ENCODE assay signal across 25 mouse cellular contexts in the genomic region with DNA sequence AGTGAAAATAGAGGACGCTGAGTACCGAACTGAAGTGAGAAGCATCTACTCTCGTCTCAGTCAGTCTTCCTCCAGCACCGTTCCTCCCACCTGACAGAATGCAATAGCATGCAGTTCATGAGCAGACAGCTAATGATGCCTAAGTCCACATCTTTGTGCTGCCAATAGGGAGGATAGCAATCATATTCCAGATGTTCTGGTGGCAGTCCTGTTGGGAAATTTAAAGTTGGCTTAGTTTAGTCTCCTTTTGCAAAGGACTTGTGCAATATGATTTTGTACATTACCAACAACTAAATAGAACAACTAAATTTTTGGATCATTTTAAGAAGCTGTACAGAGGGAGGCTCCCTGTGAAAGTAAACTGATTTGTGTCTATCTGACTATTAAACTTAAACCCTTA. TPM values are rescaled to one million over a fixed set of nuclear protein-coding genes. Genes with fewer than 3 reads are reported as not detected.
DNase-seq lines count a peak whose midpoint lies in the region; ATAC-seq and TF ChIP-seq lines count a peak whose summit lies in the region.
"Had no signal": no experiment of that assay in that cellular context is flagged by ENCODE, and none has a peak within 500 bp of the region (broad histone marks: within the 10 kb centered on the region; RNA-seq: fewer than 3 reads in every experiment).

No protein-coding gene starts in this region.

- H3K4me1 ChIP-seq in lung, postnatal 0 days (ENCODE audit: insufficient read depth, low read depth, low read length): peaks cover 3% of the 10 kb centered on the region; the same call in 1 of the 2 replicates
- H3K4me1 ChIP-seq in lung, adult 2 months (ENCODE audit: control insufficient read depth, insufficient read depth, low read length): peaks cover 9% of the 10 kb centered on the region; the same call in 1 of the 2 replicates
- peaks cover 13% of the 10 kb centered on the region for H3K4me1 ChIP-seq in midbrain, embryonic 11.5 days (ENCODE audit: control insufficient read depth, insufficient read depth, low read length)

- H3K4me2 ChIP-seq in lung, postnatal 0 days (replicated peaks; ENCODE audit: low read depth, low read length): no peak overlapping the region
- no peak overlapping the region for H3K4me2 ChIP-seq in midbrain, embryonic 11.5 days
- H3K4me2 ChIP-seq: embryonic facial prominence, embryonic 13.5 days; embryonic facial prominence, embryonic 15.5 days; forebrain, embryonic 12.5 days had no signal

- no peak for TF ChIP-seq CTCF in lung, postnatal 0 days (IDR thresholded peaks at IDR 0.05)
- TF ChIP-seq CTCF in lung, adult 2 months (IDR thresholded peaks at IDR 0.05; ENCODE audit: insufficient read depth, low read length): no peak

- TF ChIP-seq POLR2A in lung, adult 2 months (IDR thresholded peaks at IDR 0.05; ENCODE audit: borderline replicate concordance, extremely low read depth, low read depth, low read length): no peak

- H3K9me3 ChIP-seq in lung, postnatal 0 days (ENCODE audit: low read length): no peaks in the 10 kb centered on the region
- no peaks in the 10 kb centered on the region for H3K9me3 ChIP-seq in midbrain, embryonic 11.5 days (ENCODE audit: control insufficient read depth, low read length)
- H3K9me3 ChIP-seq: embryonic facial prominence, embryonic 13.5 days; embryonic facial prominence, embryonic 15.5 days; forebrain, embryonic 10.5 days; forebrain, embryonic 12.5 days had no signal

- 0 out of 2 replicates have a peak, but pooled peaks have one; percentile 46 for TF ChIP-seq EP300 in lung, postnatal 0 days (IDR thresholded peaks at IDR 0.05)

- H3K36me3 ChIP-seq in lung, postnatal 0 days (ENCODE audit: insufficient read depth, low read length): no peaks in the 10 kb centered on the region
- H3K36me3 ChIP-seq in midbrain, embryonic 11.5 days (ENCODE audit: control insufficient read depth, insufficient read depth, low read length): no peaks in the 10 kb centered on the region
- H3K36me3 ChIP-seq: embryonic facial prominence, embryonic 13.5 days; embryonic facial prominence, embryonic 15.5 days; forebrain, embryonic 12.5 days had no signal

- no peak overlapping the region for H3K9ac ChIP-seq in lung, postnatal 0 days (replicated peaks; ENCODE audit: low read depth)
- no peak overlapping the region for H3K9ac ChIP-seq in midbrain, embryonic 11.5 days (ENCODE audit: low read length)
- H3K9ac ChIP-seq: embryonic facial prominence, embryonic 13.5 days; embryonic facial prominence, embryonic 15.5 days; forebrain, embryonic 12.5 days had no signal

- H3K4me3 ChIP-seq in lung, postnatal 0 days (ENCODE audit: low read depth, low read length): no peak overlapping the region
- no peak overlapping the region for H3K4me3 ChIP-seq in lung, adult 2 months (replicated peaks; ENCODE audit: extremely low read depth, low read depth, low read length)
- H3K4me3 ChIP-seq in midbrain, embryonic 11.5 days (ENCODE audit: low read depth, low read length): no peak overlapping the region
- H3K4me3 ChIP-seq: embryonic facial prominence, embryonic 13.5 days; embryonic facial prominence, embryonic 15.5 days; erythroblast, embryonic 14.5 days; forebrain, embryonic 10.5 days; forebrain, embryonic 12.5 days had no signal

- 0 out of 2 replicates have a peak overlapping the region, but pooled peaks have one; percentile 4 for H3K27ac ChIP-seq in lung, postnatal 0 days (ENCODE audit: low read length)
- H3K27ac ChIP-seq in midbrain, embryonic 11.5 days (ENCODE audit: low read depth, low read length): no peak overlapping the region
- H3K27ac ChIP-seq: embryonic facial prominence, embryonic 13.5 days; embryonic facial prominence, embryonic 15.5 days; forebrain, embryonic 10.5 days; forebrain, embryonic 12.5 days had no signal

- peak; percentile 23 for DNase-seq in kidney, adult 9 months
- no peak for DNase-seq in kidney, adult 18-20 months
- peak; percentile 73 for DNase-seq in lung, postnatal 0 days (ENCODE audit: low spot score)
- no peak for DNase-seq in lung, adult 2 months
- DNase-seq in adipocyte (ENCODE audit: low spot score): peak; percentile 67
- no peak for DNase-seq in midbrain, embryonic 11.5 days (ENCODE audit: low spot score, missing footprints)
- DNase-seq: adrenal gland, adult 2 months; adrenal gland, postnatal 10 days; adrenal gland, postnatal 25 days; cerebellum, adult 11 months; cerebellum, adult 18-20 months; cerebellum, adult 8-10 months; cerebellum, adult 9-11 months; cerebellum, postnatal 14 days; cerebellum, postnatal 36 days; embryo, embryonic 11 days had no signal

- ATAC-seq in lung, postnatal 0 days: no peak
- no peak for ATAC-seq in midbrain, embryonic 11.5 days (ENCODE audit: low FRiP score)
- ATAC-seq: activated CD4-positive, CD25-positive, alpha-beta regulatory T cell, adult 4 months; forebrain, embryonic 14.5 days; forebrain, embryonic 16.5 days; Patski had no signal

- no peaks in the 10 kb centered on the region for H3K27me3 ChIP-seq in lung, postnatal 0 days (replicated peaks; ENCODE audit: insufficient read depth, low read length)
- H3K27me3 ChIP-seq in midbrain, embryonic 11.5 days (ENCODE audit: control insufficient read depth, insufficient read depth, low read length): no peaks in the 10 kb centered on the region
- H3K27me3 ChIP-seq: embryonic facial prominence, embryonic 13.5 days; embryonic facial prominence, embryonic 15.5 days; forebrain, embryonic 12.5 days; Patski had no signal

- WGBS in lung, postnatal 0 days: 77% methylated on average over 4 of the region's 4 CpGs
- WGBS in lung, adult 2 months: 80% methylated on average over 4 of the region's 4 CpGs
- WGBS in midbrain, embryonic 11.5 days: 94% methylated on average over 4 of the region's 4 CpGs

RNA-seq across cellular contexts. Expression of gene Abhd17c, which starts 2.1 kb away (rescaled TPM):
- polyA plus RNA-seq in lung, postnatal 0 days (2015; fragmentation: Nextera tagmentation; extraction: Ambion mirVana): 91.3 and 104 TPM in 2 replicates
- polyA plus RNA-seq in lung, adult 2 months (2012; rRNA removed): 92.8 and 98.3 TPM in 2 replicates
- 47.9 and 57.2 TPM in 2 replicates for polyA plus RNA-seq in midbrain, embryonic 11.5 days (2014; fragmentation: Nextera tagmentation; extraction: Ambion mirVana)

Comparison
In these comparisons a context has a peak if more than half of its experiments do, and no peak if none do; other contexts are left out.
1. DNase-seq: peak in kidney, adult 9 months (single experiment), lung, postnatal 0 days (single experiment) and adipocyte (single experiment); none in kidney, adult 18-20 months (single experiment), lung, adult 2 months (single experiment) and midbrain, embryonic 11.5 days (single experiment).